Mouse (Mus musculus) embryo, embryonic 11 days (tissue): Measurements from ENCODE around the gene Hyal2.
"Not testable (repeated sequence)": the region's sequence is repeated elsewhere in the genome, so short reads cannot be mapped to it uniquely, and the experiment has no call there.

Experiments used
- DNase-seq: peaks from one replicate; pipeline ENCODE4 v3.0.0-alpha.2; 2015

Gene Hyal2

GRCm38 (mm10) chr9:107547026-107547425, 20.7 kb upstream of the Hyal2 start, which contains the start of gene Zmynd10:
Gene Zmynd10 (plus strand): TSS chr9:107547298.
- DNase-seq: peak; percentile 96

- DNase-seq: no peak
Observed at GRCm38 (mm10) chr9:107547957-107548356, 19.8 kb upstream of the Hyal2 start.

- DNase-seq: no peak
Observed at GRCm38 (mm10) chr9:107548820-107549219, 18.9 kb upstream of the Hyal2 start.

GRCm38 (mm10) chr9:107549297-107550074, 18.3 kb upstream of the Hyal2 start:
- DNase-seq: no peak

- no peak for DNase-seq
Observed at GRCm38 (mm10) chr9:107550491-107551116, 17.1 kb upstream of the Hyal2 start.

- DNase-seq: peak; percentile 85
Observed at GRCm38 (mm10) chr9:107551117-107551889, 16.4 kb upstream of the Hyal2 start, which contains the start of gene Rassf1. Gene Rassf1 (plus strand): TSS chr9:107551555.

GRCm38 (mm10) chr9:107551890-107552355, 15.8 kb upstream of the Hyal2 start:
- no peak for DNase-seq

- no peak for DNase-seq
Observed at GRCm38 (mm10) chr9:107552690-107553393, 14.9 kb upstream of the Hyal2 start.

- peak; percentile 50 for DNase-seq
Observed at GRCm38 (mm10) chr9:107553541-107554318, 14.0 kb upstream of the Hyal2 start.

GRCm38 (mm10) chr9:107554319-107554825, 13.4 kb upstream of the Hyal2 start:
- DNase-seq: peak; percentile 99

- DNase-seq: peak; percentile 72
Observed at GRCm38 (mm10) chr9:107555031-107555457, 12.7 kb upstream of the Hyal2 start.

GRCm38 (mm10) chr9:107555701-107556100, 12.0 kb upstream of the Hyal2 start:
- no peak for DNase-seq

GRCm38 (mm10) chr9:107556346-107556745, 11.4 kb upstream of the Hyal2 start:
- DNase-seq: no peak

GRCm38 (mm10) chr9:107563029-107563581, 4.6 kb upstream of the Hyal2 start, which contains the start of gene Tusc2:
Gene Tusc2 (plus strand): TSS chr9:107563255.
- DNase-seq: peak; percentile 96

GRCm38 (mm10) chr9:107565556-107565955, 2.2 kb upstream of the Hyal2 start:
- not testable (repeated sequence) for DNase-seq

- peak; percentile 81 for DNase-seq
Observed at GRCm38 (mm10) chr9:107566041-107566709, 1.6 kb upstream of the Hyal2 start.

GRCm38 (mm10) chr9:107566855-107567254, 890 bp upstream of the Hyal2 start:
- no peak for DNase-seq

GRCm38 (mm10) chr9:107568331-107569261, 851 bp downstream of the Hyal2 start:
- DNase-seq: peak; percentile 95

GRCm38 (mm10) chr9:107569270-107569669, 1.5 kb downstream of the Hyal2 start:
- no peak for DNase-seq
